Mouse (Mus musculus) brown adipose tissue, adult 24 weeks (tissue): ENCODE measurements at regions not wholly inside any gene's neighbourhood (a gene's known extent, or its start where the extent isn't known, plus 50 kb on each side); places are given as distances from the start of the nearest gene placed in this dataset.

Experiments used
- H3K27ac ChIP-seq: fragments of 200-500 bp; replicated peaks from 2 replicates; pipeline ENCODE4 v1.5.1; 2012; ENCODE audit warnings: low read depth, mild to moderate bottlenecking, low read length
- H3K4me1 ChIP-seq: fragments of 200-500 bp; 2 replicates; pipeline ENCODE4 v1.6.1; 2012; ENCODE audit warnings: low read length, mixed read lengths; ENCODE audit not compliant: control insufficient read depth, insufficient read depth, insufficient read length
- H3K4me3 ChIP-seq: fragments of 200-500 bp; 2 replicates; pipeline ENCODE4 v1.5.1; 2012; ENCODE audit warnings: low read depth, mild to moderate bottlenecking, low read length, moderate library complexity; ENCODE audit not compliant: insufficient read depth

DNA sequence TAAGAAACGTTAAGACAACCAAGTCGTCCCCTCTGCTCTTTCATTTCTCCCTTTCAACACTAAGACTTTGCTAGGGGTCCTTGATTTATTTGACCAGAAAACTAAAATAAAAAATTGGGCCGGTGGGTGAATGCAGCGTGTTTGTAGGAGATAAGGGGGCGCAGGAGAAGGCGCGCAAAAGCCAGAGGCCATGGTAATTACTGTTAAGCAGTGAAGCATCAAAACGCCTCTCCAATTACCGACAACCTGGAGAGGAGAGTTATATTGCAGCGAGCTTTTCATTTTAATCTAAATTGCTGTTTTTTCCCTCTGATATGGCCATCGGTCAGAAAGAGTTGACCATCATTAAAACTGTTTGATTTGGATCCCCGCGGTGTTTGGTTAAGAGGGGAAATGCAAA is 168.9 kb downstream of the Foxa2 start:
- H3K27ac ChIP-seq, result no peak overlapping the region
- no peak overlapping the region for H3K4me3 ChIP-seq
- no peaks in the 10 kb centered on the region for H3K4me1 ChIP-seq

DNA sequence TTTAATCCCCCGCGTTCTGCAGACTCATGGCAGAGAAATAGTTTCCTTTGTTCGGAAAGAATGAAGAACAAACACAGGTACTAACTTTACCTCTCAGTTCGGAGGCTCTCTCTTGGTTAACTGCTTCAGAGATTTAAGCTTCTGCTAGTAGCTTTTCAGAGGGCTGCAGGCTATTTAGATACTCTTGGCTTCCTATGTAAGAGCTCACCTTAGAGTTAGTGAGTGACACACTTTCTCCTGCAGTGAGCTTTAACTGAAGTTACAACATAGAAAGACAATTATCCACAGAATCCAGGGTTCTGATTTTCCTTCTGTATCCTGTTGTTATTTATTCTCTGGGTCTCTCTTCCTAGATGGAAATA is 169.2 kb downstream of the Foxa2 start:
- no peak overlapping the region for H3K4me3 ChIP-seq
- H3K4me1 ChIP-seq, result no peaks in the 10 kb centered on the region
- H3K27ac ChIP-seq, result no peak overlapping the region

GRCm38 (mm10) chr2:147876708-147877542 is 169.8 kb downstream of the Foxa2 start:
- H3K4me1 ChIP-seq, result no peaks in the 10 kb centered on the region
- no peak overlapping the region; the same call in 1 of the 2 replicates for H3K4me3 ChIP-seq
- H3K27ac ChIP-seq, result no peak overlapping the region

DNA sequence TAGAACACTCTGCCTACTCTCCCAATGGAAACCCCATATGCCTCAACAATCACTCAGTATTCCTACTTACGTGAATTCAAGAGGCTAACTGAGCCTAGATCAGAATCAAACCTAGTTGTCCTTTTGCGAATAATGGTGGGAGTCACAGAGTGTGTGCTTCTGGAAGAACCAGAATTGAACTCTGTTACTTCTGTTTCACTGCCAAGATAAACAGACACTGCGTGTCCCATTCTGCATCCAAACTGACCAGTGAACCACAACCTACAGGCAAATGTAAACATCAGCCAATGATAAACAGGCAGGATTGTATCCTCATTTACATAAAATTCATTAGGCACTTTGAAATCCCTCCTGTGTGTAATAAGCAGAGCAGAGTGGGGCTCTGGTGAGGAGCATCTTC is 173.8 kb downstream of the Foxa2 start:
- H3K27ac ChIP-seq, result no peak overlapping the region
- no peak overlapping the region for H3K4me3 ChIP-seq
- H3K4me1 ChIP-seq, result no peaks in the 10 kb centered on the region

GRCm38 (mm10) chr2:147851186-147851802 is 195.5 kb downstream of the Foxa2 start:
- Histone ChIP-seq H3K27ac (no peak overlapping the region), H3K4me1 (no peaks in the 10 kb centered on the region), H3K4me3 (no peak overlapping the region)

DNA sequence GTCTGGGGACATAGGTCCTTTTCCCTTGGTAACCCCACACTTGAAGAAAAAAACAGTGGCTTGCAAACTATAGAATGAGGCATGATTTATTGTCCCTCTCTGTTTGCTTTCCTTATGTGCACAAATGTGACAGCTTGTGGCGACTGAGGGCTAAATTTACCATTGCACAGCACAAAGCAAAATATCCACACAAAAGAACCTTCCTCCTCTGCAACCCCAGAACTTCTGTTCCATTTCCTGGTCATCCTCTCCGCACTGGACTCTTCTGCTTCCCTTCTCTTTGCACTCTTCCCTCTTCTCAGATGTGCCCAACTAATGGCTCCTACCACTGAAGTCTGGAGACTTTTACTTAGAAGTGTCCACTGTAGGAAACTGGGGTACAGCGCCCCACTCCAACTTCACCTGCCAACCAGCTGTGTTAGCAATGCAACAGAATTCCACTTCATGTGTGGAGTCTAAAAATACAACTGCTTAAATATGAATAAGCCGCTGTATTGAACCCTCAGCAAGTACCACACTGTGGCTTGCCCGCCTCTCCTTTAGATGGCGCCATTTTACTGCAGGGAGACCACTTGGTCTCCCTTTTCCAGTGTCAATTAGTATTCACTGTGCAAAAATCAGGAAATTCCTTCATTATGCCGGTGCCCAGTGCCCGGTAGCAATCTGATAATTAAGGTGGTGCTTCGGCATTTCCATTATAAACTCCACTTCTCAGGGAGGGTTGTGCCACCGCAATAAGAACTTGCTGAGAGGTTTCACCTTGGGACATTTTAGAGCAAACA is 199.6 kb downstream of the Foxa2 start:
- Histone ChIP-seq H3K27ac (no peak overlapping the region), H3K4me3 (no peak overlapping the region), H3K4me1 (no peaks in the 10 kb centered on the region)

- no peaks in the 10 kb centered on the region for H3K4me1 ChIP-seq
- no peak overlapping the region for H3K27ac ChIP-seq
- no peak overlapping the region for H3K4me3 ChIP-seq
Observed at GRCm38 (mm10) chr2:147845256-147845655, 201.5 kb downstream of the Foxa2 start.

- no peaks in the 10 kb centered on the region for H3K4me1 ChIP-seq
- no peak overlapping the region for H3K4me3 ChIP-seq
- no peak overlapping the region for H3K27ac ChIP-seq
Observed at GRCm38 (mm10) chr2:147840936-147841335, 205.8 kb downstream of the Foxa2 start.

- H3K27ac ChIP-seq, result no peak overlapping the region
Observed at GRCm38 (mm10) chr2:147838613-147839012, 208.2 kb downstream of the Foxa2 start.

DNA sequence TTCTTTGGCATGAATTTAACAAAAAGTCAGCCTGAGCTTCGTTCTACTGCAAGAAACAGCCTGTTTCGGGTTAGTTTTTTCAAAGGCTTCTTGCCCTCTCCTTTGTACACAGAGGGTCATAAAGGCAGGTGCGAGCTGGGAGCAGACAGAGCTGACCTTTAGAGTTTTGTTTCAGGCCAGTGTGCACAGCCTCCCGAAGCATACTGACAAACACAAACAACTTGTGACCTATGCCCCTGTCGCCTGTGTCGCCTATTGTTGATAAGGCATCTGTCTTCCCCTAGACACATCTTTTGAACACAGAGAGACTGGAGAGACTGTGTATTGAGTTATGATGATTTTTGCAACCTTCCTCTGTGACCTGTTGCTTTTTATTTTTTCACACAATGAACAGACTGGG is 216.2 kb downstream of the Foxa2 start:
- Histone ChIP-seq H3K4me3 (no peak overlapping the region), H3K27ac (no peak overlapping the region), H3K4me1 (no peaks in the 10 kb centered on the region)

More at GRCm38 (mm10) chr2:147838613-147839012, 208.2 kb downstream of the Foxa2 start:
- H3K4me3 ChIP-seq, result no peak overlapping the region
- no peaks in the 10 kb centered on the region for H3K4me1 ChIP-seq

DNA sequence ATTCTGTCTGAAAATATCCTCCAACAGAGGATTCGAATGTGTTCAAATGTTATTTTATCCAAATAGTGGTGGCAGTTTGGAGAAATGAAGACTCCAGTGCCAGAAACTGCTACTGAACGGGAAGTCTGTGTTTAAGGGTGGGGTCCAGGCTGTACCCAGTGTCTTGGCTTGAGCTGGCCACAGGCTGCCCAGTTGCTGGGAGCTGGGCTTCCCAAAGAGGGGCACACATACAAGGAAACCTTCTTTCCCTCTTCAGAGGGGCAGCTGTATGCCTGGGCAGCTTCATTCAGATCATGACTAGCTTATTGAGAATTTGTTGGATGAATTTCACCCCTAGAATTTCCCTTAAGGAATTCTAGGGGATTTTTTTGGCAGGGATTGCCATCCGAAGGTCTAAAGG is 229.8 kb downstream of the Foxa2 start:
- no peaks in the 10 kb centered on the region for H3K4me1 ChIP-seq
- H3K27ac ChIP-seq, result no peak overlapping the region
- no peak overlapping the region for H3K4me3 ChIP-seq

- H3K4me3 ChIP-seq, result no peak overlapping the region
- H3K4me1 ChIP-seq, result no peaks in the 10 kb centered on the region
- H3K27ac ChIP-seq, result no peak overlapping the region
Observed at GRCm38 (mm10) chr2:147814231-147814630, 232.5 kb downstream of the Foxa2 start.

GRCm38 (mm10) chr2:147813516-147813915 is 233.3 kb downstream of the Foxa2 start:
- Histone ChIP-seq H3K4me3 (no peak overlapping the region), H3K27ac (no peak overlapping the region), H3K4me1 (no peaks in the 10 kb centered on the region)

- Histone ChIP-seq H3K4me1 (no peaks in the 10 kb centered on the region), H3K27ac (no peak overlapping the region), H3K4me3 (no peak overlapping the region)
Observed at GRCm38 (mm10) chr2:147808036-147808675, 238.6 kb downstream of the Foxa2 start.

DNA sequence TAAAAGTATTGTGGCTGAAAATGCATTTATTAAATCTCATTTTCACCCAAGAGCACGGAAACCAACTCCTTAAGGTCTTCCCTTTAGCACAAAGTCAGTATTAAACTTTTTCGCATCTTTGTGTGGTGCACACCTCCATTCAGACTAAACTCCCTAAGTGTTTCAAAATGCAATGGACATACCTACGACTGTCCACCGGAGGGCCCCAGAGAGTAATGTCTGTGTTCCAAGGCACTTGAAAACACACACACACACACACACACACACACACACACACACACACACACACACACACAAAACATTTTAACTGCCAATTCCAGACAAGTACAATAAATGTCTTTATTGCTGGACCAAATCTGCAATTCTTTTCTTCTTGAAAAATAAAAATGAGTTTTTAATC is 243.7 kb downstream of the Foxa2 start:
- Histone ChIP-seq H3K27ac (no peak overlapping the region), H3K4me3 (no peak overlapping the region), H3K4me1 (no peaks in the 10 kb centered on the region)
